Mouse (Mus musculus): ENCODE results near the gene Eprs. TPM values are rescaled to one million over a fixed set of nuclear protein-coding genes. Genes with fewer than 3 reads are reported as not detected.

Gene Eprs
- polyA plus RNA-seq, 1 experiment from 2014 or later, result 43.2 TPM

GRCm38 (mm10) chr1:185367383-185367782 lies 4.5 kb downstream of the Eprs start:
- TF ChIP-seq CTCF (IDR thresholded peaks at IDR 0.05; ENCODE audit: low read depth), result no peak
- H3K9ac ChIP-seq (ENCODE audit: low read depth, low read length), result no peak overlapping the region
- no peaks in the 10 kb centered on the region for H3K4me1 ChIP-seq (replicated peaks; ENCODE audit: control insufficient read depth, insufficient read depth, low read length)
- no peaks in the 10 kb centered on the region for H3K9me3 ChIP-seq (ENCODE audit: control insufficient read depth)
- 73% methylated on average over 6 of the region's 6 CpGs for WGBS
- H3K27me3 ChIP-seq (replicated peaks; ENCODE audit: control insufficient read depth, insufficient read depth, low read length), result no peaks in the 10 kb centered on the region
- H3K4me3 ChIP-seq (ENCODE audit: low read depth, low read length), result no peak overlapping the region
- no peak overlapping the region for H3K27ac ChIP-seq (ENCODE audit: low read depth, low read length)
- H3K4me2 ChIP-seq (replicated peaks; ENCODE audit: low read depth), result no peak overlapping the region
- no peak for ATAC-seq
- peaks cover 39% of the 10 kb centered on the region for H3K36me3 ChIP-seq (ENCODE audit: control insufficient read depth, insufficient read depth)

DNA sequence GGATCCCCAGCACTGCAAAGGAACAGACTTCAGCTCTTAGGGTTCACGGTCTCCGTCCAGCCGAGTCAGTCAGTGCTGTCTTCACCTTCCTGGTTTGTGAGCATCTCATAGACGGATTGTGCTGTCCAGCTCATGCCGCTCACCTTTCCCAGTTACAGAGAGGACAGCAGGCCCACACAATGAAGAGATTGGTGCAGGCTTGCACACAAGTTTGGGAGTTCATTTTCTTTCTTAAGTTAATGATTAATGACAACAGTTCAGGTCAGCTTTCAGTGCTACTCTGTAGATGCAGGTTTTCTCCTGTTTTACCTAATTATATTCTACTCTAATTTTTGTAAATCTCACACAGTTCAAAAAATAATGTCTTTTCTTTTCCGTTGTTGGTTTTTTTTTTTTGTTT lies 7.1 kb downstream of the Eprs start:
- Histone ChIP-seq H3K27me3 (replicated peaks; ENCODE audit: control insufficient read depth, insufficient read depth, low read length) (no peaks in the 10 kb centered on the region), H3K9me3 (ENCODE audit: control insufficient read depth) (no peaks in the 10 kb centered on the region), H3K36me3 (ENCODE audit: control insufficient read depth, insufficient read depth) (peaks cover 62% of the 10 kb centered on the region), H3K4me2 (replicated peaks; ENCODE audit: low read depth) (no peak overlapping the region), H3K4me3 (ENCODE audit: low read depth, low read length) (no peak overlapping the region), H3K9ac (ENCODE audit: low read depth, low read length) (no peak overlapping the region), H3K27ac (ENCODE audit: low read depth, low read length) (no peak overlapping the region), H3K4me1 (replicated peaks; ENCODE audit: control insufficient read depth, insufficient read depth, low read length) (no peaks in the 10 kb centered on the region)
- TF ChIP-seq CTCF (IDR thresholded peaks at IDR 0.05; ENCODE audit: low read depth), result no peak
- no peak for ATAC-seq
- 68% methylated on average over 6 of the region's 6 CpGs for whole genome bisulfite sequencing

GRCm38 (mm10) chr1:185376390-185376789 lies 13.5 kb downstream of the Eprs start:
- Histone ChIP-seq H3K4me3 (ENCODE audit: low read depth, low read length) (no peak overlapping the region), H3K4me1 (replicated peaks; ENCODE audit: control insufficient read depth, insufficient read depth, low read length) (no peaks in the 10 kb centered on the region), H3K27ac (ENCODE audit: low read depth, low read length) (no peak overlapping the region), H3K4me2 (replicated peaks; ENCODE audit: low read depth) (no peak overlapping the region), H3K36me3 (ENCODE audit: control insufficient read depth, insufficient read depth) (peaks cover 85% of the 10 kb centered on the region), H3K27me3 (replicated peaks; ENCODE audit: control insufficient read depth, insufficient read depth, low read length) (no peaks in the 10 kb centered on the region), H3K9me3 (ENCODE audit: control insufficient read depth) (no peaks in the 10 kb centered on the region), H3K9ac (ENCODE audit: low read depth, low read length) (no peak overlapping the region)
- no peak for TF ChIP-seq CTCF (IDR thresholded peaks at IDR 0.05; ENCODE audit: low read depth)
- ATAC-seq, result no peak

DNA sequence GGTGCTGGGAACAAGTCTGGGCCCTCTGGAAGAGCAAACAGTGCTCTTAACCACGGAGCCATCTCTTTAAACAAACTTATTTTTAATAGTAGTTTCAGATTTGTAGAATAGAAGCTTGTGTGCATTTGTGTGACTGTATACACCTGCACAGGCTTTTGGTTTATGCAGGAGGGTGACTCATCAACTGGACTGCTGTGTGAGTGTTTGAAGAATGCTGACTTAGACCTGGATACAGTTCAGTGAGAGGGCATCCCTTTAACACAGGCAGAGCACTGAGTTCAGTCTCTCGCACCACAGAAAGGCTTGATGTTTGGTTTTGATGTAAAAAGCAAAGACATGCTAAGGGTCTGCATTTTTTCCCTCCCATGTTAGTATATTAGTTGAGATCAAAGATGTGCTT lies 14.6 kb downstream of the Eprs start:
- peaks cover 85% of the 10 kb centered on the region for H3K36me3 ChIP-seq (ENCODE audit: control insufficient read depth, insufficient read depth)

GRCm38 (mm10) chr1:185401615-185402014 lies 38.8 kb downstream of the Eprs start:
- Histone ChIP-seq H3K36me3 (ENCODE audit: control insufficient read depth, insufficient read depth) (peaks cover 64% of the 10 kb centered on the region), H3K9me3 (ENCODE audit: control insufficient read depth) (no peaks in the 10 kb centered on the region), H3K9ac (ENCODE audit: low read depth, low read length) (no peak overlapping the region), H3K4me3 (ENCODE audit: low read depth, low read length) (no peak overlapping the region), H3K27me3 (replicated peaks; ENCODE audit: control insufficient read depth, insufficient read depth, low read length) (no peaks in the 10 kb centered on the region), H3K4me2 (replicated peaks; ENCODE audit: low read depth) (no peak overlapping the region), H3K27ac (ENCODE audit: low read depth, low read length) (no peak overlapping the region), H3K4me1 (replicated peaks; ENCODE audit: control insufficient read depth, insufficient read depth, low read length) (no peaks in the 10 kb centered on the region)
- no peak for ATAC-seq
- TF ChIP-seq CTCF (IDR thresholded peaks at IDR 0.05; ENCODE audit: low read depth), result no peak
- 86% methylated on average over 5 of the region's 5 CpGs for WGBS

More for the DNA sequence above, 14.6 kb downstream of the Eprs start:
- H3K27me3 ChIP-seq (replicated peaks; ENCODE audit: control insufficient read depth, insufficient read depth, low read length), result no peaks in the 10 kb centered on the region
- no peak overlapping the region for H3K9ac ChIP-seq (ENCODE audit: low read depth, low read length)
- H3K27ac ChIP-seq (ENCODE audit: low read depth, low read length), result no peak overlapping the region
- no peaks in the 10 kb centered on the region for H3K9me3 ChIP-seq (ENCODE audit: control insufficient read depth)
- no peak overlapping the region for H3K4me3 ChIP-seq (ENCODE audit: low read depth, low read length)
- WGBS, result 87% methylated on average over 2 of the region's 2 CpGs
- no peak for ATAC-seq
- H3K4me2 ChIP-seq (replicated peaks; ENCODE audit: low read depth), result no peak overlapping the region
- no peaks in the 10 kb centered on the region for H3K4me1 ChIP-seq (replicated peaks; ENCODE audit: control insufficient read depth, insufficient read depth, low read length)
- TF ChIP-seq CTCF (IDR thresholded peaks at IDR 0.05; ENCODE audit: low read depth), result no peak

GRCm38 (mm10) chr1:185404021-185404420 lies 41.2 kb downstream of the Eprs start:
- Histone ChIP-seq H3K4me2 (replicated peaks; ENCODE audit: low read depth) (no peak overlapping the region), H3K36me3 (ENCODE audit: control insufficient read depth, insufficient read depth) (peaks cover 65% of the 10 kb centered on the region), H3K9ac (ENCODE audit: low read depth, low read length) (no peak overlapping the region), H3K4me3 (ENCODE audit: low read depth, low read length) (no peak overlapping the region), H3K27me3 (replicated peaks; ENCODE audit: control insufficient read depth, insufficient read depth, low read length) (no peaks in the 10 kb centered on the region), H3K9me3 (ENCODE audit: control insufficient read depth) (no peaks in the 10 kb centered on the region), H3K27ac (ENCODE audit: low read depth, low read length) (no peak overlapping the region), H3K4me1 (replicated peaks; ENCODE audit: control insufficient read depth, insufficient read depth, low read length) (no peaks in the 10 kb centered on the region)
- peak; percentile 75 for TF ChIP-seq CTCF (IDR thresholded peaks at IDR 0.05; ENCODE audit: low read depth)
- WGBS, result 33% methylated on average over 2 of the region's 2 CpGs
- no peak for ATAC-seq

GRCm38 (mm10) chr1:185405921-185406320 lies 43.1 kb downstream of the Eprs start:
- no peaks in the 10 kb centered on the region for H3K4me1 ChIP-seq (replicated peaks; ENCODE audit: control insufficient read depth, insufficient read depth, low read length)
- 81% methylated on average over 10 of the region's 10 CpGs for WGBS
- H3K4me2 ChIP-seq (replicated peaks; ENCODE audit: low read depth), result no peak overlapping the region
- TF ChIP-seq CTCF (IDR thresholded peaks at IDR 0.05; ENCODE audit: low read depth), result no peak
- no peak overlapping the region for H3K27ac ChIP-seq (ENCODE audit: low read depth, low read length)
- H3K9me3 ChIP-seq (ENCODE audit: control insufficient read depth), result no peaks in the 10 kb centered on the region
- no peaks in the 10 kb centered on the region for H3K27me3 ChIP-seq (replicated peaks; ENCODE audit: control insufficient read depth, insufficient read depth, low read length)
- no peak overlapping the region for H3K9ac ChIP-seq (ENCODE audit: low read depth, low read length)
- no peak overlapping the region for H3K4me3 ChIP-seq (ENCODE audit: low read depth, low read length)
- no peak for ATAC-seq
- H3K36me3 ChIP-seq (ENCODE audit: control insufficient read depth, insufficient read depth), result peaks cover 69% of the 10 kb centered on the region
